Mouse (Mus musculus): ENCODE results near the gene Necab2.
A peak's percentile ranks its signal among the peaks of the same experiment; 100 is the strongest.

Gene Necab2

DNA sequence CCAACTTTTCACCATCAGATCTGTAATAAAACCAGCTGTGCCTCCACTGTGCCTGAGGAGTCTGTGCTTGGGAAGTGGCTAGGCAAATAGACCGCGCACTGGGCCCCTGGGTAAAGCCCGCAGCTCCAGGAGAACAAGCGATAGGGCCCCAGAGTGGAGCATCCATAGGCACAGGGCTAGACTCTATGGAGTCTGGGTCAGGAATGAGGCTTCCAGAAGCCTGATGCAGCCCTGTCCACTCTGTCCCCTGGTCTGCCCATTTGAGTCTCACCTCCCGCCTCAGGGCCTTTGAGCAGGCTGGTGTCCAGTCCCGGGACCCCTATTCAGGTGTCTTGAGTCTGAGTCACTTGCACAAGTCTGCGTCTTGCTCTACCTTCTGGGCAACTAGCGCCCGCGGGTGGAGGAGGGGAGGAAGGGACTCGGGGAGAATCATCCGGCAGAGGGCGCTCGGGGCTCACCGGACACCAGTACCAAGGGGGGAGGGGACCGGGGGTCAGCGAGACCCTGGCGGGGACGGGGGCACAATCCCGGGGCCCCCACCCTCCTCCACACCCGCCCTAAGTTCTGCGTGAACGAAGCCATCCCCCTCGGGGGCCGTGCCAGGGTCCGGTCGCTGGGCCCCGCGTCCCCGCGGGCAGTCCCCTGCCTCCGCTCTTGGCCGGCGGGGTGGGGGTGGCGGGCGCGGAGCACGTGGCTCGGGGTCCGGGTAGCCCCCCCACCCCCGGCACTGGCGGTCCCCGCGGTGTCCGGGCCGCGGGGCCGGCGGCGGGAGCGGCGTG is at the start of gene Necab2:
TSS of gene Necab2 (plus strand) at position 509 of the 779 bp plus-strand sequence.
- DNase-seq (ENCODE audit: low spot score in 2 of 2): peak; percentile 46 to 57

- no peak for DNase-seq (ENCODE audit: low spot score in 2 of 2)
Measured at GRCm38 (mm10) chr8:119398558-119398957, 48.0 kb upstream of the Necab2 start.

DNA sequence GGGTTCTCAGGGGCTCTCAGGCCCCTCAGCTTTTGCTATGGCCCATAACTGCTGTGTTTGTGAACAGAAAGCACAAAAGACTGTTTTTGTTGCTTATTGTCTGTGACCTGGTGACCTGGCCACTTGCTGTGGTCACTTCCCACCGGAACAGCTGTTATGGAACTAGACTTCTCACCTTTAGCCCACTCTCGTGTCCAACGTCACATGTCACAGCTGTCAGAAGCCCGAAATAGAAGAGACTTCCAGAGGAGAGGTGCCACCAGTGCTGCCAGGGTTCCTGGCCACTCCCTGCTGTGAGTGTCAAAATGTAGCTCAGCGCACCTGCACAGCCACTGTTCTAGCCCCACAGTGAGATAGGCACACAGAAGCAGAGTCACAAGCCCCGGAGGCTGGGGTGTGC is 47.3 kb upstream of the Necab2 start:
- peak; percentile 46 to 70 for DNase-seq (ENCODE audit: low spot score in 2 of 2)

GRCm38 (mm10) chr8:119400122-119400671 is 46.3 kb upstream of the Necab2 start:
- no peak for DNase-seq (ENCODE audit: low spot score in 2 of 2)

- DNase-seq (ENCODE audit: low spot score in 2 of 2): no peak
Measured at GRCm38 (mm10) chr8:119400904-119401303, 45.6 kb upstream of the Necab2 start.

- DNase-seq (ENCODE audit: low spot score in 2 of 2): no peak
Measured at GRCm38 (mm10) chr8:119403912-119404311, 42.6 kb upstream of the Necab2 start.

DNA sequence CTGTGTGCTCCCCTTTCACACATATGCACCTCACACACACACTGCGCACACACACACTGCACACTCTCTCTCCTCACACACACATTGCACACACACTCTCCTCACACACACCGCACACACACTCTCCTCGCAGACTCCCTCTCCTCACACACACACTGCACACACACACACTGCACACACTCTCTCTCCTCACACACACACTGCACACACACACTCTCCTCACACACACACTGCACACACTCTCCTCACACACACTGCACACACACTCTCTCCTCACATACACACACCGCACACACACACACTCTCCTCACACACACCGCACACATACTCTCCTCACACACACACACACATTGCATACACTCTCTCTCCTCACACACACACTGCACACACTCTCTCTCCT is 41.9 kb upstream of the Necab2 start:
- no peak for DNase-seq (ENCODE audit: low spot score in 2 of 2)

- no peak for DNase-seq (ENCODE audit: low spot score in 2 of 2)
Measured at GRCm38 (mm10) chr8:119408311-119408710, 38.2 kb upstream of the Necab2 start.

DNA sequence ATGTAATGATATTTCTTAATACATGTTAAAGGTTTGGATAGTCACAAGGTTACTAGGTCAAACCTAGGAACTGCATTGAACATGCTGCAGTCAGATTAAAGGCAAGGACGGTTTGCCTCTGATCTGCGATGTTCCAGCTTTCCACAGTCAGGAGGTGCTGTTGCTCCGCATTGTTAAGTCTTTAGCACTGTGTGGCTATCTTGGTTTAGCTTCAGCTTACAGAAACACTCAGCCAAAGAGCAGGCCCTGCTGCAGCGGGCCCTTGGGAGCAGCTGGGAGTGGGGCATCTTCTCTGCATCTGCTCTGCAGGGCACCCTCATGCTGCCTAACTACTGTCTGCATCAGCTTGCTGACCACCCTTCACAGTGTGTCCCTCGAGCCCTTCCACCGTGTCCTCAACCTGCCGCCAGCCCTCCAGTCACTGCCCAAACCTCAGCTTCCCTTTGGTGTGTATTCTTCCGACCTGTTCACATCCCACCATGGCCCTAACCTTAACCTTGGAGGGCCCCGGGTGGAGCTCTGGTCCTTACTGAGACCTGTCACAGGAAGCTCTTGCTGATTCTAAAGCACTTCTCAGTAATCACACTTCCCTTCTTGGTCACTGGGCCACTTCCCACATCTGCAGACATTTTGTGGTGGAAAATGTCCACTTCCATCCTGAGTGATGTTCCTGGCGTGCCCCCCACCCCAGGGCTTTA is 34.3 kb upstream of the Necab2 start:
- DNase-seq (ENCODE audit: low spot score in 2 of 2): no peak

- DNase-seq (ENCODE audit: low spot score in 2 of 2): peak; percentile 48 to 69
Measured at GRCm38 (mm10) chr8:119412735-119413498, 33.6 kb upstream of the Necab2 start.

DNA sequence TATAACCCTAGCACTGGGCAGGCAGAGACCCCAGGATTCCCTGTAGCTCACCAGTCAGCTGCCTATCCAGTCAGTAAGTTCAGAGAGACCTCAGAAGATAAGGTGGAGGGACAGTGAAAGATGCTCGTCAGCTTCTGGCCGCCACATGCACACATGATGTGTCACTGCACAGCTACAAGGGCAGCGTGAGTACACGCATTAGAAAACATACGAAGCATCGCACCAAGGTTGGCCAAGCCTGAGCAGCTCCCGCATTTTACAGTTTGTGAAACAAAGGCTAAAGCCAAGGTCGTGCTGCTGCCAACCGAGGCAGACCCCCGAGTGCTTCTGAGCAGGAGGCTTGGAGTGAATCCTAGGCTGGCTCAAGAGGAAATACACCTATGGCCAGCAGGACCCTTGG is 32.9 kb upstream of the Necab2 start:
- no peak for DNase-seq (ENCODE audit: low spot score in 2 of 2)

GRCm38 (mm10) chr8:119420318-119420717 is 26.2 kb upstream of the Necab2 start:
- no peak for DNase-seq (ENCODE audit: low spot score in 2 of 2)

DNA sequence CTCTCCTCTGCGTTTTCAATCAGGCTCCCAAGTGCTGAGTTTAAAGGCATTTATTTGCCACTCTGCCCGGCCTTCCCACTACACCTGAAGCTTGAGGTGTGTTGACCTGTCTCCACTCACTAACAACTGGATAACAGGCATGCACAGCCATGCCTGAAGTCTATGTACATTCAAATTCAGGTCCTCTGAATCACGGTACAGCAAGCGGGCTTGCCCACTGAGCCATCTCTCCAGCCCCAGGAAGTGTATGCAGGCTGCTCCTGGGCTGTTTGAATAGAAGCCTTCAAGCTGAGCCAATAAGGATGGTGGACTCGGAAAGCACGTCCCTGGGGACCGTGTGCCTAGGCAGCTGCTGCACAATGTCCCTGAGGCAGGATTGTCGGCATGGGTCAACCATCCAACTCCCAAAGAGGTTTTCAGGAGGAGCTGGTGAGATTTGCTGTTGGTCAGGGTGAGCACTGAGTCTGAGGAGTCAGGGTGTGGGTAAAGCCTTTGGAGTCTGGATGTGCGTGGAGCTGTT is 24.9 kb upstream of the Necab2 start:
- peak in 1 of 2 experiments; percentile 42 for DNase-seq (ENCODE audit: low spot score in 2 of 2)

GRCm38 (mm10) chr8:119422123-119422711 is 24.3 kb upstream of the Necab2 start:
- peak; percentile 54 to 62 for DNase-seq (ENCODE audit: low spot score in 2 of 2)

DNA sequence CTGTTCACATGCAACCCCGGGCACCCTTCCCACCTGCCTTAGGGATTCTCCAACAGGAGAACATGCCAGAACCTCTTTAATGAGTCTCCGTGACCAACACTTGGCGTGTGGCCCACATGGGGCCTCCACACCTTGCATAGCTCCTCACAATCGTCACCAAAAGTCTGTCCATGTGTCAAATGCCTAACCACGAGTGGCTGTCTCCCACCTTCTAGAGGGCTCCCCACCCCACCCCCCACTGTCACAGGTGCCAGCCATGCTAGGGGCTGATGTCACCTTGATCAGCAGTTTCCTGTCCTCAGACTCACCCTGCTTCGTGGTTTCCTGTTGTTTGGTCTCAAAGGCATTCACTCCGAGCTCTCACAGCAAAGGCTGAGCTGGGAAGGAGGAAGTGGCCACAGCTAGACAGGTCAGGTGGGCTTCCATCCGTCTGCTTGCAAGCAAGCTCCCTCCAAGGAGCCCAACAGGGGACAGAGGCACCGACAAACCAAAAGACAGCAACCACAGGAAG is 22.8 kb upstream of the Necab2 start:
- peak; percentile 66 to 86 for DNase-seq (ENCODE audit: low spot score in 2 of 2)

- no peak for DNase-seq (ENCODE audit: low spot score in 2 of 2)
Measured at GRCm38 (mm10) chr8:119424199-119424733, 22.3 kb upstream of the Necab2 start.

DNA sequence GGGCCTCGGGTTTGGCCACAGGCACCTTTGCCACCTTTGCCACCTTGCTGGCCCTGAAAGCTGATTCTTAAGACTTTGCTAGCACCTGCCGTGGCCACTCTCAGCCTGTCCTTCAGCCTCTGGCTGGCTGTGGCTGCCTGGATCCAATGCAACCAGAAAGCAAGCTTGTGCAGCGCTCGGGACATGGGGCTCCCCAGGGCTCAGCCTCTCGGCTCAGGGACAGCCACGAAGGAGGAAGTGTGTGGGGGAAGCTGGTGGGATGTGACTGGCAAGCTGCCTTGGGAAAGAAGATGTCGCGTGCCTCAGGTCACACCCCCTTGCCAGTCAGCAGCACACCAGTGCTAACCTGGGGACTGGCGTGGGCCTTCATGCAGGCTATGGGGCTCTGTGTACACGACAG is 21.8 kb upstream of the Necab2 start:
- DNase-seq (ENCODE audit: low spot score in 2 of 2): peak in 1 of 2 experiments; percentile 53

DNA sequence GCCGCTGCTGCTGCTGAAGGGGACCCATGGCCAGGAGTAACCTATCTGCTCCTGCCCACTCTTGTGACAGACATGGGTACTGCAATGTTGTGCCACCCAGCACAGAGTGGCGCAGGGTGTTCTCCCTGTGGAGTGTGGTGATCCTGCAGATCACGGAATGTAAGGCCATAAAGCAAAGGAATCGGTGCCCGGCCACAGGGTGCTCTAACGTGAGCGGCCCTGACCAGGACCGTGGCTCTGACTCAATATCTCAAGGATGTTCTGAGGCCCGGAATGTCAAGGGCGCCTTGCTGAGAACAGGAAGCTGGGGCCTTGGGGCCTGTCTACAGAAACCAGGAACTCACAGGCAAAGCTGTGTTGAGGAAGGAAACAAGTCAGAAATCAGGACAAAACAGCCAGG is 21.0 kb upstream of the Necab2 start:
- DNase-seq (ENCODE audit: low spot score in 2 of 2): peak; percentile 67 to 89

GRCm38 (mm10) chr8:119426069-119426735 is 20.3 kb upstream of the Necab2 start:
- peak; percentile 51 to 72 for DNase-seq (ENCODE audit: low spot score in 2 of 2)

DNA sequence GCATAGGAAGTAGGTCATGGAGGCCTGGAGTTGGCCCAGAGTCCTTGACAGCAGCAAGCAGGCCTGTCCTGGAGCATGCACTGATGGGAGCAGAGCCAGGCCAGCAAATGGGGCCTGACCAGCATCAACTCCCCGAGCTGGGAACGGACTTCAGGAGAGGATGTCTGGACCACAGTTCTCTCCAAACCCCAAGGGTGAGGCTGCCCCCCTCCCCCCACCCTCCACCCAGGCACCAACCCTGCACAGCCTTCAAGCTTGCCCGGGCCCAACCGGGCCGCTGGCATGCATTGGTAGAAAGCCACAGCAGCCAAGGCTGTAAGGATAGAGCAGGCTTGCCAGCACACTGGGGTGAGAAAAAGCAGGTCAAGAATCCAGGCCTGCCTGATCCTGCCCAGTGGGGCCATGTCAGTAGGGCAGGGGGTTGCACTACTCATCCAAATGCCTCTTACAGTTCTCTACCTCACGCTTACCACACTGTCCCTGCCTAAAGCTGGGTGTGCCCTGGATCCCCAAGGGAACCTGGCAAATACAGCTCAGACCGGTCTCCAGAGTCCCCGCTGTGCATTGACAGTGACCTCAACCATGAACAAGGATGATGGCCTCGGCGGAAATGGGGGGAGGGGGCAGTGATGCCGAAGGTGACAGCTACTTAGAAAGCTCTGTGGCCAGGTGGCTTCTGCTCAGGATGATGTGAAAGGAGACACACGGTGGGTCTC is 18.7 kb upstream of the Necab2 start:
- peak; percentile 52 to 58 for DNase-seq (ENCODE audit: low spot score in 2 of 2)

All from heart, adult 9 months (tissue).